Mouse (Mus musculus) stomach, postnatal 0 days (tissue): Measurements from ENCODE around the gene Taf1c. TPM values are rescaled to one million over a fixed set of nuclear protein-coding genes. Genes with fewer than 3 reads are reported as not detected.

Experiments
- ATAC-seq: fragments of 200-750 bp; cut with Nextera tagmentation; 2 replicates; pipeline ENCODE4 v1.8.0; 2017; ENCODE audit not compliant: low FRiP score, low TSS enrichment
- DNase-seq: peaks from one replicate; pipeline ENCODE4 v3.0.0-alpha.2; 2016; ENCODE audit warnings: low spot score
- H3K27ac ChIP-seq: fragments of 300-500 bp; sonication (generic); replicated peaks from 2 replicates; pipeline ENCODE4 v1.5.1; 2014; ENCODE audit warnings: mild to moderate bottlenecking, control low read depth
- H3K27me3 ChIP-seq: fragments of 300-500 bp; sonication (generic); 2 replicates; pipeline ENCODE4 v1.6.1; 2014; ENCODE audit warnings: low read length; ENCODE audit not compliant: control insufficient read depth, insufficient read depth
- H3K36me3 ChIP-seq: fragments of 300-500 bp; sonication (generic); 2 replicates; pipeline ENCODE4 v1.6.1; 2014; ENCODE audit warnings: low read length, mixed read lengths; ENCODE audit not compliant: control insufficient read depth, insufficient read depth
- H3K4me1 ChIP-seq: fragments of 300-500 bp; sonication (generic); replicated peaks from 2 replicates; pipeline ENCODE4 v1.6.1; 2014; ENCODE audit warnings: antibody characterized with exemption; ENCODE audit not compliant: control insufficient read depth, insufficient read depth
- H3K4me2 ChIP-seq: fragments of 300-500 bp; sonication (generic); replicated peaks from 2 replicates; pipeline ENCODE4 v1.6.1; 2014; ENCODE audit warnings: low read depth, mild to moderate bottlenecking, control low read depth, moderate library complexity
- H3K4me3 ChIP-seq: fragments of 300-500 bp; sonication (generic); 2 replicates; pipeline ENCODE4 v1.5.1; 2014; ENCODE audit warnings: low read depth, low read length, control low read depth
- H3K9ac ChIP-seq: fragments of 300-500 bp; sonication (generic); 2 replicates; pipeline ENCODE4 v1.6.1; 2014; ENCODE audit warnings: mild to moderate bottlenecking, low read length, control low read depth, mixed read lengths
- H3K9me3 ChIP-seq: fragments of 300-500 bp; sonication (generic); 2 replicates; pipeline ENCODE4 v1.6.1; 2016; ENCODE audit warnings: low read length; ENCODE audit not compliant: control insufficient read depth
- CTCF ChIP-seq: IDR thresholded peaks from 2 replicates; pipeline ENCODE4 v1.5.1; 2016; ENCODE audit warnings: antibody characterized with exemption, low read depth, mild to moderate bottlenecking, moderate library complexity
- EP300 ChIP-seq: optimal IDR thresholded peaks from 2 replicates; pipeline ENCODE3; 2016; ENCODE audit warnings: antibody characterized with exemption
- WGBS: fragments of 180-500 bp; shearing (Covaris S2); extraction: QIAGEN DNeasy Blood & Tissue Kit; methylation state at CpG from one replicate; pipeline ENCODE4 v1.1.7; 2014; 5-methylcytosine and 5-hydroxymethylcytosine counted together
- polyA plus RNA-seq: library from polyadenylated mRNA; unstranded; fragments of >200 nt; fragmentation: Nextera tagmentation; extraction: Ambion mirVana; gene quantifications from 2 replicates; pipeline ENCODE4 v1.2.1, GENCODE M21; 2015

Taf1c gene
- polyA plus RNA-seq, 1 experiment from 2014 or later = 5.9 TPM

- TF ChIP-seq EP300 = no peak
- Histone ChIP-seq H3K4me2 (no peak overlapping the region), H3K9ac (no peak overlapping the region), H3K9me3 (no peaks in the 10 kb centered on the region), H3K27me3 (no peaks in the 10 kb centered on the region), H3K4me3 (no peak overlapping the region), H3K36me3 (peaks cover 13% of the 10 kb centered on the region), H3K27ac (no peak overlapping the region), H3K4me1 (no peaks in the 10 kb centered on the region; the same call in 1 of the 2 replicates)
- ATAC-seq (no peak), DNase-seq (no peak)
- WGBS = 69% methylated on average over 7 of the region's 7 CpGs
Observed at GRCm38 (mm10) chr8:119568951-119569350, 36.1 kb downstream of the Taf1c start.

GRCm38 (mm10) chr8:119568251-119568650, 36.8 kb downstream of the Taf1c start:
- ATAC-seq (no peak), DNase-seq (no peak)
- WGBS = 82% methylated on average over 9 of the region's 9 CpGs
- no peak overlapping the region for H3K9ac ChIP-seq
- H3K4me1 ChIP-seq = no peaks in the 10 kb centered on the region
- H3K4me2 ChIP-seq = no peak overlapping the region
- H3K36me3 ChIP-seq = peaks cover 16% of the 10 kb centered on the region
- TF ChIP-seq CTCF (no peak), EP300 (no peak)
- no peaks in the 10 kb centered on the region for H3K27me3 ChIP-seq
- H3K27ac ChIP-seq = no peak overlapping the region
- no peaks in the 10 kb centered on the region for H3K9me3 ChIP-seq
- no peak overlapping the region for H3K4me3 ChIP-seq

GRCm38 (mm10) chr8:119566367-119566766, 38.7 kb downstream of the Taf1c start:
- ATAC-seq (no peak), DNase-seq (no peak)
- H3K36me3 ChIP-seq = peaks cover 19% of the 10 kb centered on the region
- TF ChIP-seq EP300 (no peak), CTCF (no peak)
- no peaks in the 10 kb centered on the region for H3K9me3 ChIP-seq
- no peak overlapping the region for H3K9ac ChIP-seq
- 72% methylated on average over 11 of the region's 11 CpGs for WGBS
- no peak overlapping the region for H3K27ac ChIP-seq
- no peak overlapping the region for H3K4me3 ChIP-seq
- H3K4me1 ChIP-seq = no peaks in the 10 kb centered on the region
- H3K4me2 ChIP-seq = no peak overlapping the region
- H3K27me3 ChIP-seq = no peaks in the 10 kb centered on the region

- TF ChIP-seq CTCF (no peak), EP300 (no peak)
- no peaks in the 10 kb centered on the region for H3K9me3 ChIP-seq
- DNase-seq = no peak
- H3K27ac ChIP-seq = no peak overlapping the region
- H3K36me3 ChIP-seq = peaks cover 19% of the 10 kb centered on the region
- H3K4me2 ChIP-seq = no peak overlapping the region
- no peak for ATAC-seq
- H3K9ac ChIP-seq = no peak overlapping the region
- no peaks in the 10 kb centered on the region for H3K27me3 ChIP-seq
- WGBS = 89% methylated on average over 14 of the region's 14 CpGs
- no peaks in the 10 kb centered on the region; the same call in 1 of the 2 replicates for H3K4me1 ChIP-seq
- H3K4me3 ChIP-seq = no peak overlapping the region
Observed at GRCm38 (mm10) chr8:119563849-119564251, 41.2 kb downstream of the Taf1c start.

- Histone ChIP-seq H3K9me3 (no peaks in the 10 kb centered on the region), H3K4me3 (no peak overlapping the region), H3K27ac (peak overlapping the region; percentile 59; the same call in 1 of the 2 replicates), H3K27me3 (no peaks in the 10 kb centered on the region), H3K36me3 (peaks cover 10% of the 10 kb centered on the region), H3K4me1 (peaks cover 2% of the 10 kb centered on the region; the same call in 1 of the 2 replicates), H3K9ac (peak overlapping the region; percentile 70), H3K4me2 (no peak overlapping the region; the same call in 1 of the 2 replicates)
- no peak for TF ChIP-seq CTCF
- no peak for TF ChIP-seq EP300
- no peak for DNase-seq
- ATAC-seq = no peak
- 87% methylated on average over 6 of the region's 6 CpGs for WGBS
Observed at GRCm38 (mm10) chr8:119559402-119559720, 45.7 kb downstream of the Taf1c start.

GRCm38 (mm10) chr8:119558603-119559401, 46.2 kb downstream of the Taf1c start, which contains the start of gene Mbtps1:
Gene Mbtps1, minus strand, starts transcription at chr8:119558735.
- DNase-seq (peak; percentile 99), ATAC-seq (peak; percentile 98)
- Histone ChIP-seq H3K9ac (peak within 1 kb of the TSS; percentile 96), H3K36me3 (peaks cover 5% of the 10 kb centered on the region; the same call in 1 of the 2 replicates), H3K4me1 (peaks cover 2% of the 10 kb centered on the region; the same call in 1 of the 2 replicates), H3K27ac (peak within 1 kb of the TSS; percentile 98), H3K4me3 (peak within 1 kb of the TSS; percentile 76), H3K4me2 (peak within 1 kb of the TSS; percentile 70), H3K27me3 (no peaks in the 10 kb centered on the region), H3K9me3 (no peaks in the 10 kb centered on the region)
- TF ChIP-seq EP300 (peak; percentile 98), CTCF (peak; percentile 37)
- 5% methylated on average over 61 of the region's 63 CpGs for WGBS
